ENCODE assay signal across 8 mouse cellular contexts in genomic region chr8:83609086-83609485, GRCm38 (mm10). TPM values are rescaled to one million over a fixed set of nuclear protein-coding genes. Genes with fewer than 3 reads are reported as not detected.
DNase-seq lines count a peak whose midpoint lies in the region; ATAC-seq and TF ChIP-seq lines count a peak whose summit lies in the region.

No protein-coding gene starts in this region.

- WGBS in liver, adult 2 months = 18% methylated on average over 9 of the region's 9 CpGs
- WGBS in embryonic facial prominence, embryonic 11.5 days = 29% methylated on average over 9 of the region's 9 CpGs
- WGBS in intestine, embryonic 15.5 days = 21% methylated on average over 9 of the region's 9 CpGs
- WGBS in neural tube, embryonic 14.5 days = 37% methylated on average over 9 of the region's 9 CpGs

- H3K9ac ChIP-seq in liver, adult 2 months (ENCODE audit: low read depth, low read length) = peak overlapping the region; percentile 15; the same call in 1 of the 2 replicates
- H3K9ac ChIP-seq in embryonic facial prominence, embryonic 11.5 days (replicated peaks; ENCODE audit: low read length) = peak overlapping the region; percentile 89
- H3K9ac ChIP-seq in intestine, embryonic 15.5 days = peak overlapping the region; percentile 81
- peak overlapping the region; percentile 85 for H3K9ac ChIP-seq in neural tube, embryonic 14.5 days (replicated peaks; ENCODE audit: low read depth, low read length)

- ATAC-seq in embryonic facial prominence, embryonic 11.5 days (replicated peaks; ENCODE audit: insufficient number of reproducible peaks, low FRiP score, low TSS enrichment, low read depth) = no peak
- no peak for ATAC-seq in intestine, embryonic 15.5 days
- no peak for ATAC-seq in neural tube, embryonic 14.5 days (ENCODE audit: low read depth)
- ATAC-seq in inflammation-experienced regulatory T-cells, adult 6 months = no peak

- DNase-seq in liver, adult 2 months (ENCODE audit: extremely low read depth, low read depth, low spot score) = no peak
- DNase-seq in liver = no peak
- peak; percentile 28 for DNase-seq in embryonic facial prominence, embryonic 11.5 days (ENCODE audit: low spot score)
- DNase-seq in ovary, postnatal 10 days (ENCODE audit: low spot score) = no peak
- DNase-seq in gastrocnemius, adult 8-10 months (ENCODE audit: low spot score in 2 of 2) = no peak

- peaks cover 13% of the 10 kb centered on the region for H3K4me1 ChIP-seq in liver, adult 2 months (ENCODE audit: control insufficient read depth, insufficient read depth, low read length)
- H3K4me1 ChIP-seq in embryonic facial prominence, embryonic 11.5 days (ENCODE audit: control insufficient read depth, insufficient read depth, low read length) = peaks cover 3% of the 10 kb centered on the region
- peaks cover 19% of the 10 kb centered on the region for H3K4me1 ChIP-seq in intestine, embryonic 15.5 days (replicated peaks)
- H3K4me1 ChIP-seq in neural tube, embryonic 14.5 days (ENCODE audit: control insufficient read depth, insufficient read depth, low read length) = peaks cover 18% of the 10 kb centered on the region

- H3K4me3 ChIP-seq in liver, adult 2 months (ENCODE audit: insufficient read depth, low read depth, low read length) = peak overlapping the region; percentile 89
- H3K4me3 ChIP-seq in embryonic facial prominence, embryonic 11.5 days (ENCODE audit: low read depth, low read length) = peak overlapping the region; percentile 80
- H3K4me3 ChIP-seq in intestine, embryonic 15.5 days (replicated peaks) = peak overlapping the region; percentile 86
- H3K4me3 ChIP-seq in neural tube, embryonic 14.5 days (ENCODE audit: low read depth, low read length) = peak overlapping the region; percentile 77

- H3K4me2 ChIP-seq in embryonic facial prominence, embryonic 11.5 days (ENCODE audit: low read depth, low read length) = peak overlapping the region; percentile 84
- H3K4me2 ChIP-seq in intestine, embryonic 15.5 days (replicated peaks) = peak overlapping the region; percentile 68
- peak overlapping the region; percentile 96 for H3K4me2 ChIP-seq in neural tube, embryonic 14.5 days (ENCODE audit: low read depth, low read length)

- no peaks in the 10 kb centered on the region for H3K27me3 ChIP-seq in liver, adult 2 months (ENCODE audit: control insufficient read depth, insufficient read depth, low read length)
- H3K27me3 ChIP-seq in embryonic facial prominence, embryonic 11.5 days (ENCODE audit: control insufficient read depth, insufficient read depth, low read length) = no peaks in the 10 kb centered on the region
- H3K27me3 ChIP-seq in intestine, embryonic 15.5 days (replicated peaks) = no peaks in the 10 kb centered on the region
- H3K27me3 ChIP-seq in neural tube, embryonic 14.5 days (ENCODE audit: control insufficient read depth, insufficient read depth, low read length) = no peaks in the 10 kb centered on the region

- H3K27ac ChIP-seq in liver, adult 2 months (replicated peaks; ENCODE audit: insufficient read depth, low read depth, low read length) = no peak overlapping the region
- peak overlapping the region; percentile 93; the same call in 1 of the 2 replicates for H3K27ac ChIP-seq in embryonic facial prominence, embryonic 11.5 days (replicated peaks; ENCODE audit: low read depth, low read length)
- H3K27ac ChIP-seq in intestine, embryonic 15.5 days = no peak overlapping the region
- H3K27ac ChIP-seq in neural tube, embryonic 14.5 days (ENCODE audit: low read depth, low read length) = peak overlapping the region; percentile 97

- H3K36me3 ChIP-seq in liver, adult 2 months (ENCODE audit: control insufficient read depth, insufficient read depth, low read length) = peaks cover 21% of the 10 kb centered on the region
- peaks cover 11% of the 10 kb centered on the region for H3K36me3 ChIP-seq in embryonic facial prominence, embryonic 11.5 days (replicated peaks; ENCODE audit: control insufficient read depth, insufficient read depth, low read depth, low read length)
- H3K36me3 ChIP-seq in intestine, embryonic 15.5 days = peaks cover 36% of the 10 kb centered on the region
- peaks cover 32% of the 10 kb centered on the region for H3K36me3 ChIP-seq in neural tube, embryonic 14.5 days (ENCODE audit: control insufficient read depth, insufficient read depth, low read length)

- peaks cover 8% of the 10 kb centered on the region; the same call in 1 of the 2 replicates for H3K79me2 ChIP-seq in liver, adult 2 months (ENCODE audit: control insufficient read depth, insufficient read depth, low read length)

- no peak for TF ChIP-seq CTCF in liver, adult 2 months (IDR thresholded peaks at IDR 0.05; ENCODE audit: low read depth, low read length)

- H3K9me3 ChIP-seq in embryonic facial prominence, embryonic 11.5 days (replicated peaks; ENCODE audit: control insufficient read depth, low read length) = no peaks in the 10 kb centered on the region
- H3K9me3 ChIP-seq in intestine, embryonic 15.5 days = no peaks in the 10 kb centered on the region
- no peaks in the 10 kb centered on the region for H3K9me3 ChIP-seq in neural tube, embryonic 14.5 days (ENCODE audit: control insufficient read depth, low read length)

- TF ChIP-seq POLR2A in liver, adult 2 months (IDR thresholded peaks at IDR 0.05; ENCODE audit: extremely low read depth, insufficient read depth, low read length) = no peak

RNA-seq across cellular contexts. Expression of gene Dnajb1, which starts 1.1 kb away (rescaled TPM):
- total RNA-seq in liver, adult 2 months (2014; rRNA removed) = 8.3 and 12.4 TPM in 2 replicates
- polyA plus RNA-seq in liver, adult 2 months (2012; rRNA removed) = 17.0 and 18.2 TPM in 2 replicates
- polyA plus RNA-seq in embryonic facial prominence, embryonic 11.5 days (2014; fragmentation: Nextera tagmentation; extraction: Ambion mirVana) = 54.4 and 61.4 TPM in 2 replicates
- polyA plus RNA-seq in intestine, embryonic 15.5 days (2015; fragmentation: Nextera tagmentation; extraction: Ambion mirVana) = 47.0 and 48.2 TPM in 2 replicates
- polyA plus RNA-seq in neural tube, embryonic 14.5 days (2014; fragmentation: Nextera tagmentation; extraction: Ambion mirVana) = 54.3 and 55.2 TPM in 2 replicates
- 10 to 100 TPM; 36.3 to 53.7 (median 41.0) TPM for polyA plus RNA-seq in inflammation-experienced regulatory T-cells, adult 6 months (2017; shearing (Covaris generic))
- 1 to 10 TPM; 3.6 to 7.9 (median 3.8) TPM for total RNA-seq in gastrocnemius, adult 8-10 months (2022)

RNA-seq across cellular contexts. Expression of gene Tecr, which starts 1.3 kb away (rescaled TPM):
- total RNA-seq in liver, adult 2 months (2014; rRNA removed) = 108 and 130 TPM in 2 replicates
- polyA plus RNA-seq in liver, adult 2 months (2012; rRNA removed) = 647 and 677 TPM in 2 replicates
- 667 and 692 TPM in 2 replicates for polyA plus RNA-seq in embryonic facial prominence, embryonic 11.5 days (2014; fragmentation: Nextera tagmentation; extraction: Ambion mirVana)
- polyA plus RNA-seq in intestine, embryonic 15.5 days (2015; fragmentation: Nextera tagmentation; extraction: Ambion mirVana) = 610 and 639 TPM in 2 replicates
- polyA plus RNA-seq in neural tube, embryonic 14.5 days (2014; fragmentation: Nextera tagmentation; extraction: Ambion mirVana) = 1,479 and 1,754 TPM in 2 replicates
- 100 to 1,000 TPM; 341 to 488 (median 426) TPM for polyA plus RNA-seq in inflammation-experienced regulatory T-cells, adult 6 months (2017; shearing (Covaris generic))
- total RNA-seq in gastrocnemius, adult 8-10 months (2022) = 100 to 1,000 TPM; 461 to 506 (median 481) TPM

RNA-seq across cellular contexts. Expression of gene Ndufb7, which starts 42.6 kb away (rescaled TPM):
- total RNA-seq in liver, adult 2 months (2014; rRNA removed) = 190 and 193 TPM in 2 replicates
- 297 and 359 TPM in 2 replicates for polyA plus RNA-seq in liver, adult 2 months (2012; rRNA removed)
- 327 and 351 TPM in 2 replicates for polyA plus RNA-seq in embryonic facial prominence, embryonic 11.5 days (2014; fragmentation: Nextera tagmentation; extraction: Ambion mirVana)
- polyA plus RNA-seq in intestine, embryonic 15.5 days (2015; fragmentation: Nextera tagmentation; extraction: Ambion mirVana) = 370 and 398 TPM in 2 replicates
- polyA plus RNA-seq in neural tube, embryonic 14.5 days (2014; fragmentation: Nextera tagmentation; extraction: Ambion mirVana) = 348 and 353 TPM in 2 replicates
- polyA plus RNA-seq in inflammation-experienced regulatory T-cells, adult 6 months (2017; shearing (Covaris generic)) = 100 to 1,000 TPM; 284 to 389 (median 291) TPM
- total RNA-seq in gastrocnemius, adult 8-10 months (2022) = 100 to 1,000 TPM; 262 to 329 (median 295) TPM

RNA-seq across cellular contexts. Expression of gene Gipc1, which starts 43.4 kb away (rescaled TPM):
- 12.6 and 14.6 TPM in 2 replicates for total RNA-seq in liver, adult 2 months (2014; rRNA removed)
- 14.5 and 15.7 TPM in 2 replicates for polyA plus RNA-seq in liver, adult 2 months (2012; rRNA removed)
- 169 and 177 TPM in 2 replicates for polyA plus RNA-seq in embryonic facial prominence, embryonic 11.5 days (2014; fragmentation: Nextera tagmentation; extraction: Ambion mirVana)
- 163 and 166 TPM in 2 replicates for polyA plus RNA-seq in intestine, embryonic 15.5 days (2015; fragmentation: Nextera tagmentation; extraction: Ambion mirVana)
- 90.2 and 104 TPM in 2 replicates for polyA plus RNA-seq in neural tube, embryonic 14.5 days (2014; fragmentation: Nextera tagmentation; extraction: Ambion mirVana)
- polyA plus RNA-seq in inflammation-experienced regulatory T-cells, adult 6 months (2017; shearing (Covaris generic)) = 10 to 100 TPM; 14.4 to 18.1 (median 14.7) TPM
- 10 to 100 TPM; 14.5 to 18.1 (median 17.6) TPM for total RNA-seq in gastrocnemius, adult 8-10 months (2022)

RNA-seq across cellular contexts. Expression of gene Ptger1, which starts 57.4 kb away (rescaled TPM):
- under 0.01 and 0.20 TPM in 2 replicates for total RNA-seq in liver, adult 2 months (2014; rRNA removed)
- 0.11 and 0.20 TPM in 2 replicates for polyA plus RNA-seq in liver, adult 2 months (2012; rRNA removed)
- polyA plus RNA-seq in embryonic facial prominence, embryonic 11.5 days (2014; fragmentation: Nextera tagmentation; extraction: Ambion mirVana) = 0.27 and 1.9 TPM in 2 replicates
- polyA plus RNA-seq in intestine, embryonic 15.5 days (2015; fragmentation: Nextera tagmentation; extraction: Ambion mirVana) = 1.2 and 1.6 TPM in 2 replicates
- polyA plus RNA-seq in neural tube, embryonic 14.5 days (2014; fragmentation: Nextera tagmentation; extraction: Ambion mirVana) = 0.71 and 1.4 TPM in 2 replicates
- 1 to 10 TPM in 2 of 3 experiments, under 1 TPM in 1; 0.60 to 1.2 (median 1.1) TPM for polyA plus RNA-seq in inflammation-experienced regulatory T-cells, adult 6 months (2017; shearing (Covaris generic))
- total RNA-seq in gastrocnemius, adult 8-10 months (2022) = under 1 TPM in 2 of 4 experiments, not detected in 2; 0.15 to 0.16 TPM

Comparison
In these comparisons a context has a peak if more than half of its experiments do, and no peak if none do; other contexts are left out.
1. H3K27ac ChIP-seq: peak in embryonic facial prominence, embryonic 11.5 days (single experiment) and neural tube, embryonic 14.5 days (single experiment); none in liver, adult 2 months (single experiment) and intestine, embryonic 15.5 days (single experiment).
2. H3K9ac ChIP-seq: peak in every context shown above with its lines; median percentile 89 in embryonic facial prominence, embryonic 11.5 days; 85 in neural tube, embryonic 14.5 days; 81 in intestine, embryonic 15.5 days; 15 in liver, adult 2 months.
3. Peak in every context shown above with its lines, with median percentiles within 50 percentile points of each other: H3K4me3 ChIP-seq and H3K4me2 ChIP-seq.